Mouse (Mus musculus): ENCODE measurements at regions not wholly inside any gene's neighbourhood (a gene's known extent, or its start where the extent isn't known, plus 50 kb on each side); places are given as distances from the start of the nearest gene placed in this dataset.

- Histone ChIP-seq H3K27me3 (ENCODE audit: control insufficient read depth, insufficient read depth, low read length) (no peaks in the 10 kb centered on the region), H3K4me1 (ENCODE audit: control insufficient read depth, insufficient read depth, insufficient read length, low read length) (no peaks in the 10 kb centered on the region), H3K36me3 (ENCODE audit: control insufficient read depth, insufficient read depth, low read length) (no peaks in the 10 kb centered on the region), H3K27ac (ENCODE audit: insufficient read depth, low read depth, low read length) (no peak overlapping the region), H3K4me3 (ENCODE audit: low read depth, low read length) (no peak overlapping the region)
- WGBS = 51% methylated on average over 12 of the region's 12 CpGs
- TF ChIP-seq CTCF (IDR thresholded peaks at IDR 0.05; ENCODE audit: extremely low read depth, insufficient read length, insufficient replicate concordance, low read depth, low read length) = no peak
- no peak for TF ChIP-seq POLR2A (IDR thresholded peaks at IDR 0.05; ENCODE audit: low read depth, low read length)
Observed at GRCm38 (mm10) chr12:26885831-26886634, 417.0 kb downstream of the Cmpk2 start.

GRCm38 (mm10) chr12:26885083-26885482, 416.1 kb downstream of the Cmpk2 start:
- WGBS = 80% methylated on average over 3 of the region's 3 CpGs
- H3K4me3 ChIP-seq (ENCODE audit: low read depth, low read length) = no peak overlapping the region
- no peaks in the 10 kb centered on the region for H3K27me3 ChIP-seq (ENCODE audit: control insufficient read depth, insufficient read depth, low read length)
- H3K36me3 ChIP-seq (ENCODE audit: control insufficient read depth, insufficient read depth, low read length) = no peaks in the 10 kb centered on the region
- no peaks in the 10 kb centered on the region for H3K4me1 ChIP-seq (ENCODE audit: control insufficient read depth, insufficient read depth, insufficient read length, low read length)
- H3K27ac ChIP-seq (ENCODE audit: insufficient read depth, low read depth, low read length) = no peak overlapping the region
- TF ChIP-seq CTCF (IDR thresholded peaks at IDR 0.05; ENCODE audit: extremely low read depth, insufficient read length, insufficient replicate concordance, low read depth, low read length) = no peak
- no peak for TF ChIP-seq POLR2A (IDR thresholded peaks at IDR 0.05; ENCODE audit: low read depth, low read length)

- 60% methylated on average over 5 of the region's 5 CpGs for WGBS
- no peak overlapping the region for H3K27ac ChIP-seq (ENCODE audit: insufficient read depth, low read depth, low read length)
- no peaks in the 10 kb centered on the region for H3K36me3 ChIP-seq (ENCODE audit: control insufficient read depth, insufficient read depth, low read length)
- TF ChIP-seq CTCF (IDR thresholded peaks at IDR 0.05; ENCODE audit: extremely low read depth, insufficient read length, insufficient replicate concordance, low read depth, low read length) (no peak), POLR2A (IDR thresholded peaks at IDR 0.05; ENCODE audit: low read depth, low read length) (no peak)
- H3K4me3 ChIP-seq (ENCODE audit: low read depth, low read length) = no peak overlapping the region
- H3K27me3 ChIP-seq (ENCODE audit: control insufficient read depth, insufficient read depth, low read length) = no peaks in the 10 kb centered on the region
- H3K4me1 ChIP-seq (ENCODE audit: control insufficient read depth, insufficient read depth, insufficient read length, low read length) = no peaks in the 10 kb centered on the region
Observed at GRCm38 (mm10) chr12:26884156-26884555, 415.2 kb downstream of the Cmpk2 start.

- Histone ChIP-seq H3K27me3 (ENCODE audit: control insufficient read depth, insufficient read depth, low read length) (no peaks in the 10 kb centered on the region), H3K27ac (ENCODE audit: insufficient read depth, low read depth, low read length) (no peak overlapping the region), H3K36me3 (ENCODE audit: control insufficient read depth, insufficient read depth, low read length) (no peaks in the 10 kb centered on the region), H3K4me3 (ENCODE audit: low read depth, low read length) (no peak overlapping the region), H3K4me1 (ENCODE audit: control insufficient read depth, insufficient read depth, insufficient read length, low read length) (no peaks in the 10 kb centered on the region)
- TF ChIP-seq POLR2A (IDR thresholded peaks at IDR 0.05; ENCODE audit: low read depth, low read length) (no peak), CTCF (IDR thresholded peaks at IDR 0.05; ENCODE audit: extremely low read depth, insufficient read length, insufficient replicate concordance, low read depth, low read length) (no peak)
- 72% methylated on average over 2 of the region's 2 CpGs for WGBS
Observed at GRCm38 (mm10) chr12:26877691-26878121, 408.7 kb downstream of the Cmpk2 start.

GRCm38 (mm10) chr12:26877284-26877683, 408.3 kb downstream of the Cmpk2 start:
- Histone ChIP-seq H3K4me3 (ENCODE audit: low read depth, low read length) (no peak overlapping the region), H3K36me3 (ENCODE audit: control insufficient read depth, insufficient read depth, low read length) (no peaks in the 10 kb centered on the region), H3K4me1 (ENCODE audit: control insufficient read depth, insufficient read depth, insufficient read length, low read length) (no peaks in the 10 kb centered on the region), H3K27ac (ENCODE audit: insufficient read depth, low read depth, low read length) (no peak overlapping the region), H3K27me3 (ENCODE audit: control insufficient read depth, insufficient read depth, low read length) (no peaks in the 10 kb centered on the region)
- TF ChIP-seq POLR2A (IDR thresholded peaks at IDR 0.05; ENCODE audit: low read depth, low read length) (no peak), CTCF (IDR thresholded peaks at IDR 0.05; ENCODE audit: extremely low read depth, insufficient read length, insufficient replicate concordance, low read depth, low read length) (no peak)
- WGBS = 87% methylated on average over 3 of the region's 3 CpGs

- H3K4me3 ChIP-seq (ENCODE audit: low read depth, low read length) = no peak overlapping the region
- 40% methylated on average over 3 of the region's 3 CpGs for WGBS
- no peak overlapping the region for H3K27ac ChIP-seq (ENCODE audit: insufficient read depth, low read depth, low read length)
- no peaks in the 10 kb centered on the region for H3K36me3 ChIP-seq (ENCODE audit: control insufficient read depth, insufficient read depth, low read length)
- no peaks in the 10 kb centered on the region for H3K27me3 ChIP-seq (ENCODE audit: control insufficient read depth, insufficient read depth, low read length)
- TF ChIP-seq CTCF (IDR thresholded peaks at IDR 0.05; ENCODE audit: extremely low read depth, insufficient read length, insufficient replicate concordance, low read depth, low read length) (no peak), POLR2A (IDR thresholded peaks at IDR 0.05; ENCODE audit: low read depth, low read length) (no peak)
- H3K4me1 ChIP-seq (ENCODE audit: control insufficient read depth, insufficient read depth, insufficient read length, low read length) = no peaks in the 10 kb centered on the region
Observed at GRCm38 (mm10) chr12:26872466-26872865, 403.5 kb downstream of the Cmpk2 start.

GRCm38 (mm10) chr12:26867731-26868130, 398.7 kb downstream of the Cmpk2 start:
- no peaks in the 10 kb centered on the region for H3K4me1 ChIP-seq (ENCODE audit: control insufficient read depth, insufficient read depth, insufficient read length, low read length)
- no peaks in the 10 kb centered on the region for H3K27me3 ChIP-seq (ENCODE audit: control insufficient read depth, insufficient read depth, low read length)
- H3K36me3 ChIP-seq (ENCODE audit: control insufficient read depth, insufficient read depth, low read length) = no peaks in the 10 kb centered on the region
- TF ChIP-seq POLR2A (IDR thresholded peaks at IDR 0.05; ENCODE audit: low read depth, low read length) = no peak
- no peak for TF ChIP-seq CTCF (IDR thresholded peaks at IDR 0.05; ENCODE audit: extremely low read depth, insufficient read length, insufficient replicate concordance, low read depth, low read length)
- WGBS = 84% methylated on average over 6 of the region's 6 CpGs
- no peak overlapping the region for H3K27ac ChIP-seq (ENCODE audit: insufficient read depth, low read depth, low read length)
- no peak overlapping the region for H3K4me3 ChIP-seq (ENCODE audit: low read depth, low read length)

Measured in small intestine, adult 2 months (tissue).